Mouse (Mus musculus): ENCODE results near the gene Kank1.

The Kank1 gene

GRCm38 (mm10) chr19:25236596-25237491 is at the start of gene Kank1:
TSS of gene Kank1 (plus strand) at chr19:25236975.
- DNase-seq = peak; percentile 22 to 26

DNA sequence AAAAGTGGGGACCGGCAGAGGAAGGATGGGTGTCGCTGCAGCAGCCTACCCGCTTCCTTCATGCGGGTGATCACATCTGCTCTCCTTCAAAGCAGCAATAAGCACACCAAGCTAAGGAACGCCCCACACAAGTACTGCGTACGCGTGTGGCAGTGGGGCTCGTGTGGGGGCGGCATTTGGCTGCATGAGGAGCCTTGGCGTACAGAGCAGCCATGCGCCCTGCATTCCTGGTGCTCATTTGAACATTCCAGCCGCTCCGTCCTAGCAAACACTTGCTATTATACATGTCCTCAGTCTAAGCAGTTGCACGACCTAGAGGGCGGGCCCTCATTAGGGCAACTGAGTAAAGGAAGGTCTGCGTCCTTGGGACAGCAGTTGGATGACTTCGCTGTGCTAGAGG is 49.1 kb upstream of the Kank1 start:
- no peak for DNase-seq

GRCm38 (mm10) chr19:25193751-25194150 is 43.0 kb upstream of the Kank1 start:
- DNase-seq = no peak

GRCm38 (mm10) chr19:25200081-25200860 is 36.5 kb upstream of the Kank1 start:
- no peak for DNase-seq

- DNase-seq = no peak
Observed at GRCm38 (mm10) chr19:25203077-25203476, 33.7 kb upstream of the Kank1 start.

GRCm38 (mm10) chr19:25206969-25207368 is 29.8 kb upstream of the Kank1 start:
- DNase-seq = no peak

GRCm38 (mm10) chr19:25207731-25208361 is 28.9 kb upstream of the Kank1 start:
- DNase-seq = no peak

DNA sequence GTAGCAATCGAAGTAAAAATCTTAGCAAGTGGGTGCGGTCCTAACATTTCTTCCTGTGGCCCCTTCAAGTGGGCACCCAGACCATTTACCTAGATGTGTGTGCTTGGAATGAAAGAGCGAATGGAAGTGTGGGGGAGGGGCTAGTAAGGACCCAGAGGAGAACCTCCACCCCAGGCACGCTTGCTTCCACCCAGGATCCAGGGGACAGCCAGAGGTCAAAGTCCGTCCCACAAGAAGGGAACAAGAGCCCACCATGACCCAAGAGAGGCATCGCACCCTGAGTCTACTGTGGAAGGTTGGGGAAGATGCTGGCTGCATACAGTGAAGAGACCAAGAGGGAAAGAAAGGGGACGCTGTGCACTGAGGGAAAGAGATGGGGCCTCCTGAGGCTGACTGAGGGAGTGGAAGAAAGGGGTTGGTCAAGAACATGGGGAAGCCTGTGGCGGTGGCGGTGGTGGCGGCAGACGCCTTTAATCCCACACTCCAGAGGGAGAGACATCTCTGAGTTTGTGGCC is 28.1 kb upstream of the Kank1 start:
- no peak for DNase-seq

GRCm38 (mm10) chr19:25220611-25221010 is 16.2 kb upstream of the Kank1 start:
- DNase-seq = no peak

DNA sequence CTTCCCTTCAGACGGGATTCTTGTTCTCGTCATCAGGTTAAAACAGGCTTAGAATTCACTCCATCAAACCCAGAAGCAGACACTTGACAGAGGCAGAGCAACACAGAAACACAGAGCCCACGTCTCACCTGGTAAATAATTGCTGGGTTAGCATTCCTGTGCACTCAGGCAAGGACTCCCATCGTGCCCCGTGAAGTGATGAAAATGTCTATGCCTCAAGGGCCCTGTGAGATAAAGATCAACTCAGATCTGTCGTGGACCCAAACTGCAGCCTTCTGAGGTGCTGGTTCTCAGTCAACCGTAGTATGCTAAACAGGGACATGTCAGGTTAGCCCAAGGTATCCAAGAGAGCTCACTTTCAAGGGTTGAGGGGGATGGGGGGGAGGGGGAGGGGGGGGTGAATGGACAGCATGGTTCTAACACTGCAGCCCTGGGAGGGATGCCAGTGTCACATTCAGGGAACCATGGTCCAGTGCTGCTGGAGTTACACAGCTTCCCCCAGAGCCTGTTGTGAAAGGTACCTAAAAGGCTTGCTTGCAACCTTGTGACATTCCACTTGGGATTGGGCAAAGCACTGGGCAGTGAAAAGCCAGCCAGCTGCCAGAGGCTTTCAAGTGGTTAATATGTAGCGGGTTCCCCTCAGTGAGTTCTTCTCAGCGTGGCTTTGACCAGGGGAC is 14.7 kb upstream of the Kank1 start:
- no peak for DNase-seq

DNA sequence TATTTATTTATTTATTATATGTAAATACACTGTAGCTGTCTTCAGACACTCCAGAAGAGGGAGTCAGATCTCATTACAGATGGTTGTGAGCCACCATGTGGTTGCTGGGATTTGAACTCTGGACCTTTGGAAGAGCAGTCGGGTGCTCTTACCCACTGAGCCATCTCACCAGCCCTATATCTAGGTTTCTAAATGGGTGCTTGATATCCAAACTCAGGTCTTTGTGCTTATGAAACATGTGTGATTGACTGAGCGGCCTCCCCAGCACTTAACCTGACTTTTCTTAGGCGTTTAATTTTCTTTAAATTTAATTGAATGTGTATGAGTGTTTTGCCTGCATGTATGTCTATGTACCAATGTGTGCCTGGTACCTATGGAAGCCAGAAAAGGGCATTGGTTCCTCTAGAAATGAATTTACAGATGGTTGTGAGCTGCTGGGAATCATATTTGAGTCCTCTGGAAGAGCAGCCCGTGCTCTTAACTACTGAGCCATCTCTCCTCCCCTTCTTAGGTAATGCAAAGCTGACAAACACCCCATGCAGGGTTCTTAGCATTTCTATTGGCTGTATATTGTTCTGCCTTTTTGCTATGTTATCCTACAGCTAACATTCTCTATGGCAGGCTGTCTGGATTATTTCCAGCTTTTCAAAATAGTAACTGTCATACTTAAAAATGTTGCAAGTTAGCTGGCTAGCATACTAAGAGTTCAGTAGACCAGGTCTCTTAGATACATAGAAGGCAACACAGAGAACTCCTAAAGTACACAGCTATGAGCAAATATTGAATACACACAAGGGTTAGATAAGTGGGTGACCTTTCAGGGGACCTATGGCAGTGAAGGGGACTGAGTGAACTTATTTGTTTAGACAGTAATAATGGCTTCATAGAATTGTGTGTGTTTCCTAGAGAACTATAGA is 6.5 kb upstream of the Kank1 start:
- DNase-seq = no peak

- no peak for DNase-seq
Observed at GRCm38 (mm10) chr19:25230975-25231334, 5.8 kb upstream of the Kank1 start.

- DNase-seq = no peak
Observed at GRCm38 (mm10) chr19:25232032-25232431, 4.7 kb upstream of the Kank1 start.

DNA sequence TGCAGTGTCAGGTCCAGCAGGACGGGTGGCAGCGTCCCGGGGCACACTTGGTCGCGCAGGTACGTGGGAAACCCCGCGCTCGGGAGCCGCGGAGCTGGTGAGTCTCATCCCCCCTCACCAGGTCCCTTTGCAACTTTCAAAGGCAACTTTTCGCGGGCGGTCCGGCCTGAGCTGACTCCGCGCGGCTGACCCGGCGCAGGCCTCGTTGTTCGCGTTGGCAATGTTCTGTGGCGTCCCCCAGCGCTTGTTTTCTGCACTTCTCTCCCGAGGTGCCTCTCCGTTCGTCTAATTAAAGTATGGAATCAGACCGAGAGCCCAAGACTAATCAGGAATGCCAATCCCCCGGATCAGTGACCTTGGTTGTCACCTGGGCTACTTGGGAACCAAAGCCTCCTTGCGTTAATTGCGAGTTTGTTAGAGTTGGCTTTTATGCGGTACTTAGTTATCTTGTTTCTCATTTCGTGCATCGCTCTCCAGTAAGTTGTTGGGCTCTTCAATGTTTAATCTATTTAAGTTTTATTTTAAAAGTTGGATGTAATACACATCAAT is 791 bp downstream of the Kank1 start:
- DNase-seq = peak in 1 of 2 experiments; percentile 6

DNA sequence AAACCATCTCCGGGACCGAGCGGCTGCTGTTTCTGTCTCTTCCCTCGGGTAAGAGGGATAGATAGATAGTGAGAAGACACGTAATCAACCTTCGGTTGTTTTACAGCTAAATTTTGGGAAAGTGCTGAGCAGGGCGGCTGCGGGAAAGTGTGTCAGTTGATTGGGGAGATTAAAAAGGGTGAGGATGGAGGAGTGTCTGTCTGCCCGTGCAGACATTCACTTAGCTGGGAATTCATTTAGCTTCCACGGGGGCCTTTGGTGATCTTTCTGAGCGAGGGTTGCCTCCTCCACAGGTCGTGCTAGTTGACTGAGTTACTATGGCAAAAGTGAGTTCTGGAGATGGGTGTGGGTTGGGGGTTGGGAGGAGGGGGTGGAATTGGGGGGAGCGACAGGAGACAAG is 1.3 kb downstream of the Kank1 start:
- no peak for DNase-seq

- no peak for DNase-seq
Observed at GRCm38 (mm10) chr19:25243566-25243965, 6.8 kb downstream of the Kank1 start.

DNA sequence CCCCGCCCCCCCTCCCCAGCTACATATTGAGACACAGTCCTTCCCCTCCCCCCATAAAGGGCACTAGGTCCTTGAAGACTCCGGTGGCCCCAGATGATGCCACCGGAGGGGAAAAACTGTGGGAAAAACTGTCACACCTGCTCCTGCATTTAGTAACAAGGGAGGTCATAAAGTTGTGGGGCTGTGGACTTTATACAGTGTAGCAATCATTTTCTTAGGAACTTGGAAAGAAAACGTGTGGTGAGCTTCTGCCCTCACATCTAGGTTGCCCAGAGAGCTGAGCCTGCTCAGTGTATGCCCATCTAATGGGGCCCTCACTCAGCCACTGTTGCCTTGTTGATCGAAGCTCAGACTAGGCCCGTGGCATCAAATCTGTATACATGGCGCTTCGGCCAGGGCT is 9.3 kb downstream of the Kank1 start:
- DNase-seq = no peak

- no peak for DNase-seq
Observed at GRCm38 (mm10) chr19:25247858-25248552, 11.2 kb downstream of the Kank1 start.

- DNase-seq = no peak
Observed at GRCm38 (mm10) chr19:25249230-25249629, 12.5 kb downstream of the Kank1 start.

GRCm38 (mm10) chr19:25251610-25252140 is 14.9 kb downstream of the Kank1 start:
- DNase-seq = no peak
